Mouse (Mus musculus): ENCODE data around the gene Ubl5. TPM values are rescaled to one million over a fixed set of nuclear protein-coding genes. Genes with fewer than 3 reads are reported as not detected.

Gene Ubl5
- polyA plus RNA-seq, 1 experiment = 77.8 TPM

DNA sequence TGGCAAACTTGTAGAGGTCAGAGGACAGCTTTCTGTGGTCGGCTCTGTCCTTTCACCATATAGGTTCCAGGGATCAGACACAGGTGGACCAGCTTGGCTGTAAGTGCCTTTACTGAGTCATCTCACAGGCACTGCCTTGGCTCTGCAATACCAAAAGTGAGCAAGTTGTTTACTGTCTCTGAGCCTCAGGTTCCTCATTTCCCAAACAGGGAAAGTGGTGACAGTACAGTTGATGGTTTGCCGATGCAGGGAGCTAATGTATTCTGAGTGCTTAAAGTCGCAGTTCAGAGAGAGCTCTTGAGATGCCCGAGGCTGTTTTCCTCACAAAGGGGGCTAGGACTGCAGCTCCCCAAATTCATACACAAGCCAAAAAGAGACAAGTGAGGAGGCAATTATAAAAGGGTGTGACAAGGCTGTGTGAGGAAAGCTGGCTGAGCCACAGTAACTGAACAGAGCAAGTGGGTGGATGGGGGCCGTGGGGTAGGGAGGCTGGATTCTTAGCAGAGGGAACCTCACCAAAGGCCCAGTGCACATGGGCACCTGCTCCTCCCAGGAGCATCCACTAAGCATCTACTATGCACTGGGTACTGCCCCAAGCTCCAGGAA, 53.5 kb downstream of the Ubl5 start:
- no peak for TF ChIP-seq CTCF (IDR thresholded peaks at IDR 0.05; ENCODE audit: extremely low read depth, insufficient read length, insufficient replicate concordance, low read depth, low read length)
- TF ChIP-seq POLR2A (IDR thresholded peaks at IDR 0.05; ENCODE audit: low read depth, low read length) = no peak
- no peaks in the 10 kb centered on the region for H3K36me3 ChIP-seq (ENCODE audit: control insufficient read depth, insufficient read depth, low read length)
- H3K4me3 ChIP-seq (ENCODE audit: low read depth, low read length) = no peak overlapping the region
- 72% methylated on average over 5 of the region's 5 CpGs for WGBS
- H3K27me3 ChIP-seq (ENCODE audit: control insufficient read depth, insufficient read depth, low read length) = peaks cover 19% of the 10 kb centered on the region
- no peak overlapping the region for H3K27ac ChIP-seq (ENCODE audit: insufficient read depth, low read depth, low read length)
- 0 out of 2 replicates have a peak, but pooled peaks cover 3% of the 10 kb centered on the region for H3K4me1 ChIP-seq (ENCODE audit: control insufficient read depth, insufficient read depth, insufficient read length, low read length)

Other genes with a start within 250 kb of the Ubl5 start
- 0.18 and 0.51 TPM in 2 replicates for gene Zfp26, start 182.7 kb upstream of the Ubl5 start, polyA plus RNA-seq (2012; rRNA removed)
- gene Zfp426, start 150.1 kb upstream of the Ubl5 start, polyA plus RNA-seq (2012; rRNA removed) = 1.2 and 2.3 TPM in 2 replicates
- gene Zfp266, start 121.5 kb upstream of the Ubl5 start, polyA plus RNA-seq (2012; rRNA removed) = 0.48 and 0.75 TPM in 2 replicates
- 0.81 and 1.0 TPM in 2 replicates for gene Zfp846, start 61.6 kb upstream of the Ubl5 start, polyA plus RNA-seq (2012; rRNA removed)
- 21.0 and 42.5 TPM in 2 replicates for gene Fbxl12, start 1.9 kb downstream of the Ubl5 start, polyA plus RNA-seq (2012; rRNA removed)
- gene Pin1, start 9.2 kb downstream of the Ubl5 start, polyA plus RNA-seq (2012; rRNA removed) = 8.6 and 13.0 TPM in 2 replicates
- gene Olfm2, start 103.5 kb downstream of the Ubl5 start, polyA plus RNA-seq (2012; rRNA removed) = 0.91 and 2.2 TPM in 2 replicates
- 2.1 and 2.4 TPM in 2 replicates for gene Col5a3, start 172.2 kb downstream of the Ubl5 start, polyA plus RNA-seq (2012; rRNA removed)
- not detected in 2 replicates for gene Rdh8, start 175.6 kb downstream of the Ubl5 start, polyA plus RNA-seq (2012; rRNA removed)
- gene A230050P20Rik, start 225.8 kb downstream of the Ubl5 start, polyA plus RNA-seq (2012; rRNA removed) = 22.3 and 37.9 TPM in 2 replicates
- 4.3 and 8.0 TPM in 2 replicates for gene Angptl6, start 236.8 kb downstream of the Ubl5 start, polyA plus RNA-seq (2012; rRNA removed)
- gene Ppan, start 245.3 kb downstream of the Ubl5 start, polyA plus RNA-seq (2012; rRNA removed) = 33.4 and 42.2 TPM in 2 replicates

Measured in small intestine, adult 2 months (tissue).